Mouse (Mus musculus) c-Kit-positive CD71-positive TER-119-negative erythroid progenitor cells, embryonic 14.5 days (primary cell): ENCODE data around the gene Fam20a.

Source experiments
- DNase-seq: peaks from one replicate; pipeline ENCODE4 v3.0.0-alpha.2; 2013; ENCODE audit warnings: low read depth

Fam20a gene

DNA sequence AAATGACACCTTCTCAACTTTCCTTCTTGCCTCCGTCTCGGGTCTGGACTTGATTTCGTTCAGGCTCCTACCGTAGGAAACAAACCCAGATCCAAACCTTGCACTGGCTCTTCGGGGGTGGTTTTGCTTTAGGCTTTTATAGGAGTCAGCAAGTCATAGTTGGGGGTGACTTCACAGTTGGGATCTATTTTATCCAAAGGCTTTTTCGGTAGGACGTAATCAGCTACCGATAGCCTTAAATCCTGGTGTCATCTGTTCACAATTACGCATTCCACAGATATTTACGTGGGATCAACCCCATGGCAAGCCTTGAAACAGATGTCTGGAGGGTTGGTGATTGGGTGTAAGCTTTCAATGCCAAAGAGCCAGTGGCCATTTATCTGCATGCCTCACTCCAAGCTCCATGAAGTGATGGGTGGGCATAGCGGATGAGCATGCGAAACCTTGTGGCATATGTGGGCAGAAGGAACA lies 6.7 kb downstream of the Fam20a start:
- no peak for DNase-seq

DNA sequence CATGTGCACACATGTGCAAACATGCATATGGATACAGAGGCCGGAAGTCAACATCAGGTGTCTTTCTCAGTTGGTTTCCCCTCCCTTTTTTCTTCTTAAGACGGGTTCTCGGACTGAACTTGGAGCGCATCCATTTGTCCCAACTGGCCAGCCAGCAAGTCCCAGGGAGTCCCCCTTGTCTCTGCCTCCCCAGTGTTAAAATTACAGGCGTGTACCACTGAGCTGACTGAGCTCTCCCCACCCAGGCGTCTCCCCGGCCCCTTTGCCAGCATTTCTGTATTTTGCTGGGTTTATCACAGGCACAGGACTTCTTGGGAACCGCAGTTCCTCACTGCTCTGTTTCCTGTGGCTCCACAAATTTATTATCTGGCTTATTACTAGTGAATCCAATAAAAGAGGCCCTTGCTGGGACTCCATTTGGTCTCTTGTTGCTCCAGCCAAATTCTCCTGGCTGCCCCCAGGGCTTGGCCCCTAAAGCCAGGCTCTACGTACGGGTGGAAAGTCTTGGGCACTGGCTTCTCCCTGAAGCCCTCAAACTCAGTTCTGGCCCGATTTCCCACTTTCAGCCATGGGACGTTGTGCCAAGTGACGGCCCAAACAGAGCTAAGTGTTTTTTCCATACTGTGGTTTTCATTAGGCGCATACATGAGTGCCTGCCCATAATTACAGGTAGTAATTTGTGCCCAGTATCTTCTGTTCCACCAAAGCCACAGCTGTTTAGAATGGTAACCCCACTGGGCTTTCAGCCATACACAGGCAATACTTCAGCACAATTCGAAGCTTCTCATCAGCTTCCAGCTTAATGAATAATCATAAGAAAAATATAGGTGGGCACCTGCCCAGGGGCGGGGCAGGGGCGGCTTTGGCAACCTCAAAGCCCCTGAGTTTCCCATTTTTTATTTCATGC lies 7.5 kb downstream of the Fam20a start:
- no peak for DNase-seq

GRCm38 (mm10) chr11:109709501-109709900 lies 12.6 kb downstream of the Fam20a start:
- no peak for DNase-seq

GRCm38 (mm10) chr11:109708786-109709185 lies 13.3 kb downstream of the Fam20a start:
- DNase-seq: no peak

DNA sequence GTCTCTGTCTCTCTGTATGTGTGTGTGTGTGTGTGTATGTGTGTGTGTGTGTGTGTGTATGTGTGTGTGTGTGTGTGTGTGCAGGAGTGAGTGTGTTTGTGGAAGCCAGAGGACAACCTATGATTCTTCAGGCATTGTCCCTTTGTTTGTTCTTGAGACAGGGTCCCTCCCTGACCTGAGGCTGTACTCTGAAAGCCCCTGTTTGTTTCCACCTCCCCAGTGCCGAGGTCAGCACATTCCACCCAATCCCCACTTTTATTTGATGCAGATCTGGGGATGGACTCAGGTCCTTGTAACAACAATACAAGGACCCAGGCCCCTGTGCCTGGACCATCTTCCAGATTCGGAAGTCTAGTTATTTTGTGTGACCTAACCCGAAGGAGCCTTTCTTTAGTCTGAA lies 14.6 kb downstream of the Fam20a start:
- no peak for DNase-seq

GRCm38 (mm10) chr11:109706586-109706985 lies 15.5 kb downstream of the Fam20a start:
- no peak for DNase-seq

DNA sequence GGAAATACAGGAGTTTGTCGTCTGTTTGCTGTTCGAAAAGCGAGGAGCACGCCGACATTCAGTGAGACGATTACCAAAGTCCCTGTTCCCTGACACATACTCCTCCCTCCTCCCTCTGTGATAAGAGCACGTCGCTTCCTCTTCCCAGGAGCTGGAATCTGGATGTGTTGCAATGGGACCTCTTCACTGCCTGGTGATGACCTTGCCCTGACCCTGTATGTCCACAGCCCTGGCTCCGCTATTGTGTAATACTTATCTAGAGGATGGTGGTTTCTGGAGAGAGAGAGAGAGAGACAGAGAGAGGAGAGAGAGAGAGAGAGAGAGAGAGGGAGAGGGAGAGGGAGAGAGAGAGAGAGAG lies 16.0 kb downstream of the Fam20a start:
- no peak for DNase-seq

DNA sequence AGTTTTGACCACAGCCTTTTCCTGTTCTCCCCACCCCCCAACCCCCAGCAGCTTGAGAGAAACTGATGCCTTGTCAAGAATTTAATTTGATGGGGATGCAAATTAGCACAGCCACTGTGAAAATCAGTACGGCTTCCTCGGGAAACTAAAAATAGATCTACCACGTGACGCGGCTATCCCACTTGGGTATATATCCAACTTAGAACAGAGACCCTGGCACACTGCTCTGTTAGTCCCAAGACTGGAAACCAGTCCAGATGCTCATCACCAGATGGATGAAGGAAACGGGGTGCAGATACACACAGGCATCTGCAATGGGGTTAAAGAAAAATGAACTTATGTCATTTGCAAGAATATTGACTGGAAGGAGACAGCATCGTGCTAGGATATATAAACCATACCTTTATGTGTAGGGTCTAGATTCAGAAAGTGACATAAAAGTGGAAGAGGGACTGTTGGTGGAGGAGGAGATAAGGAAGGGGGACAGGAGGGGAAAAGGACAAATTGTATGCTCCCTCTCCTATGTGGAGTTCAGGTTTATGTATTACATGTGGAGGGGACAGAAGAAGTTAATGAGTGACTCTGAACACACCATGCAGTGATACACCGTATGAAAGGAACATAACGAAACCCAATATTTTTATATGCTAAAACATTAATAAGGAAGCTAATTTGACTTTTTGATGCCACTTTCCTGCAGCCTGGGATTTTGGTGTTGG lies 16.6 kb downstream of the Fam20a start:
- DNase-seq: no peak

DNA sequence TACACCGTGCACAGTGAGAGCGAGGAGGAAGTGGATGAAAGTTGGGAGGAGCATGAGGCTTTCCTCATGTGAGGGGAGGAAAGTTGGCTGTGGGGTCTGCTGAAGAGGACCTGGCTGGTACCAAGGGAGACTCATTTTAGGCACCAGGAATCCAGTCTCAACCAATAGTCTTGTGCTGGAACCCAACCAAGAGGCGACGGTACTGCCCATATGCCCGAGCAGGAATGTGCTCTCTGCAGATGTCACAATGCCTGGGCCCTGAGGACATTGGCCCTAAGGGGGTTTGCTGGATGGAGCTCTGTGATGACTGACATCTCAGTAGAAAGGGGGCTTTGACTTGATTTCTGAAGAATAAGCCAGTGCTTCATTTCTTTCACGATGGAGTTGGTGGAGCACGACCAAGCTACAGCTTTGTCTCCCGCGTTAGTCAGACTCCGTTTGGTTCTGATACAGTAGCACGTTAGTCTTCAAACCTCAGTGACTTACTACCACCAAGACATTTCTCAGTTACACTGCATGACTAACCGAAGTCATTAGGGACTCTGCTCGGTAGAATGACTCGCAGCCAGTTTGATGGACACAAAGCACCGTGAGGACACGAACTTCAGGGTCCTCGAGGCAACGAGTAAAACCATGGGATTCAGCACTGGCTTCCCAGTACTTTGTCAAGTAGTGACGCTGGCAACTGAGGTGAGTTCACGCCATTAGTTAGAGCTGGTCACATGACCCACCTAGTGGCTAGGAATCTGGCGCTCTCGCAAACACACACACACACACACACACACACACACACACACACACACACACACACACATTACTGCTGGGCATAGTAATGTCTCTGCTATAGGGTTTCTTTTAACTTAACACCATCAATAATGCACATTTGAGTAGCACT lies 17.5 kb downstream of the Fam20a start:
- no peak for DNase-seq

- no peak for DNase-seq
These were observed 18.2 kb downstream of the Fam20a start for GRCm38 (mm10) chr11:109703845-109704244.

- DNase-seq: no peak
These were observed 19.9 kb downstream of the Fam20a start for GRCm38 (mm10) chr11:109702031-109702815.

- no peak for DNase-seq
These were observed 21.3 kb downstream of the Fam20a start for GRCm38 (mm10) chr11:109700761-109701160.

GRCm38 (mm10) chr11:109699784-109700183 lies 22.3 kb downstream of the Fam20a start:
- no peak for DNase-seq

GRCm38 (mm10) chr11:109698740-109699139 lies 23.3 kb downstream of the Fam20a start:
- no peak for DNase-seq

- DNase-seq: no peak
These were observed 24.9 kb downstream of the Fam20a start for GRCm38 (mm10) chr11:109697089-109697643.

DNA sequence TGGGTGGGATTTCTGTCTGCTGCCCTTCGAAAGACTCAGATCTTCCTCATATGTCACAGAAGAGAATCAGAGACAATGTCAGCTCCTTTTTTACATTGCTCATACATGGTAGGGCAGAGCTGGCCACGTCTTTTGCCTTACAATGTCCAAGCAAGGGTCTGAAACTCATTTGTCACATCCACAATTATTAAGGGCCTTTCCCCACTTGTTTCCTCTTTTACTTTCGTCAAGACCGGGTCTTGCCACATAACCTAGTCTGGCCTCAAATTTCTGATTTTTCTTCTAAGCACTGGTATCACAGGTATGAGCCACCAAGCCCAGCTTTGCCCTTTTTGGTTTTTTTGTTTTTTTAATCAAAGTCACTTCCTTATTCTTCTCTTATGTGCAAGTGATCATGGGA lies 25.6 kb downstream of the Fam20a start:
- DNase-seq: no peak

DNA sequence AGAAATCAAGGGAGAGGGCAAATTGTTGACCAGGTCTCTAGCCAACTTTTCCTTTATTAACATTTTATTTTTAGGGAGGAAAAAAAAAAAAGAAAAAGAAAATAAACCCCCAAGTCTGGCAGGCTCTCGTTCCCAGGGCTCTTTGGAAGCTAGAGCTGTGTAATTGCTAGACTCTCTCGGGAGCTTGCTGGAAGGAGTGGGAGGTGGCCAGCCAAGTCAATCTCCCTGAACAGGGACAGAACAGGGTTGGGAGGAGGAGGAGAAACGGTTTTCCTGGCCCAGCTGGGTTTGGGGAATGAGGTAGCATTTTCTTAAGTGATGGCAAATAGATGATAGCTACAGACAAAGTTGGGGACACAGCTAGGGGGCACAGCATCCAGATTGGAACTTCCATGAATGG lies 29.3 kb downstream of the Fam20a start:
- no peak for DNase-seq

- no peak for DNase-seq
These were observed 32.5 kb downstream of the Fam20a start for GRCm38 (mm10) chr11:109689539-109689938.

DNA sequence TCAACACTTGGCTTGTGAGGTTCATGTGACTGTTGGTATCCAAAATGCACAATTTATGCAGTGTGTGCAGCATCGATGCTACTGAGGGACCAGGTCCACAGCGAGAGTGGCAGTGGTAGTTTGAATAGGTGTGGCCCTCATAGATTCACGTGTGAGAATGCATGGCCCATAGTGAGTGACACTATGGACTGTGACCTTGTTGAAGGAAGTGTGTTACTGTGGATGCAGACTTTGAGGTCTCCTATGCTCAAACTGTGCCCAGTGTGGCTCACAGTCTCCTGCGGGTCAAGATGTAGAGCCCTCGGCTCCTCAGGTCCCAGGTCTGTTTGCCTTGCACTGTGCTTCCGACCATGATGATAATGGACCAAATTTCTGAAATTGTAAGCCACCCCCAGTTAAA lies 39.9 kb downstream of the Fam20a start:
- DNase-seq: no peak

- DNase-seq: no peak
These were observed 40.5 kb downstream of the Fam20a start for GRCm38 (mm10) chr11:109681556-109681955.

- DNase-seq: no peak
These were observed 41.1 kb downstream of the Fam20a start for GRCm38 (mm10) chr11:109680934-109681333.
